Mouse (Mus musculus): ENCODE data around the gene Spo11.

GRCm38 (mm10) chr2:172977409-172978130, at the start of gene Spo11:
- no peak for TF ChIP-seq CTCF (IDR thresholded peaks at IDR 0.05; ENCODE audit: control insufficient read depth, insufficient read depth, insufficient replicate concordance, low read depth, low read length)
- TF ChIP-seq POLR2A (IDR thresholded peaks at IDR 0.05; ENCODE audit: control insufficient read depth, low read depth, low read length) = no peak

All from testis, adult 2 months (tissue).